Mouse (Mus musculus) cerebellum, postnatal 25 days (tissue): ENCODE measurements around the gene Acsm3.
"Not testable (repeated sequence)": the region's sequence is repeated elsewhere in the genome, so short reads cannot be mapped to it uniquely, and the experiment has no call there.

Source experiments
- DNase-seq, 2 experiments: peaks; one replicate each; pipeline ENCODE4 v3.0.0; 2021; ENCODE audit warnings: mixed read lengths in 2 of 2

The Acsm3 gene

GRCm38 (mm10) chr7:119760527-119760951, at the start of gene Acsm3:
Gene Acsm3 (plus strand): TSS chr7:119760923.
- DNase-seq: no peak

DNA sequence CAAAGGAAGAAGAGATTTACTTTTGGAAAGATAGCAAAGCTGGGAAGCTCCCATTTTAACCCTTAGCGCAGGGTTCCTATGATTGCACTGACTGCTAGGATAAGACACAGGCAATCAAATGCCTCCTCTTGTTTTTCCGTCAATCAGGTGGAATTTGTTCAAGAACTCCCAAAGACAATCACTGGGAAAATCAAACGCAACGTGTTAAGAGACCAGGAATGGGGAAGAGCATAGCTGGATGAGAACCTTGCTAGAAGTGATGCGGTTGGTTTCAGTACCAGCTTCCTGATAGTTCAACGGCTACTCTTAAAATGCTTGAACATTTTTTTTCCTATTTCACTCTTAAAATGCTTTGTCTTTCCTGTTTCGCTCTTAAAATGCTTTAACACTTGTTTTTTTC, 46.6 kb upstream of the Acsm3 start:
- DNase-seq: no peak

- peak; percentile 97 to 98 for DNase-seq
Observed at GRCm38 (mm10) chr7:119720253-119720946, 40.3 kb upstream of the Acsm3 start, which contains the start of gene Thumpd1. Gene Thumpd1 (minus strand): TSS chr7:119720798.

DNA sequence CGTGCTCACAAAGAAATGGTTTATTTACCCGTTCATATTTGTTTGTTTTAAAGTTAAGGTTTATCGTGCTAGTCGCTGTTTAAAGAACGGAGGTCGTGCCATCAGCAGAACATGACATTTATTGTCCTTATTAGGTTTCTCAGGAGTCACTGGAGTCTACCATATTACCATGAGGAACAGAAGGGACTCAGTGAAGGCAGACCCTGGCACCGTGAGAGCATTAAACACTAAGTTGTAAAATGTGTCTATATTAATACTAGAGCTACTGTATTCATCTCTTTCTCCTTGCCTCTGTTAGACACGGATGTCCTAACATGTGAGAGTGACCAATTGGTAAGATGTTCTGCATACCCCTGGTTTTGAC, 39.8 kb upstream of the Acsm3 start:
- DNase-seq: no peak

- no peak for DNase-seq
Observed at GRCm38 (mm10) chr7:119727621-119728020, 33.1 kb upstream of the Acsm3 start.

DNA sequence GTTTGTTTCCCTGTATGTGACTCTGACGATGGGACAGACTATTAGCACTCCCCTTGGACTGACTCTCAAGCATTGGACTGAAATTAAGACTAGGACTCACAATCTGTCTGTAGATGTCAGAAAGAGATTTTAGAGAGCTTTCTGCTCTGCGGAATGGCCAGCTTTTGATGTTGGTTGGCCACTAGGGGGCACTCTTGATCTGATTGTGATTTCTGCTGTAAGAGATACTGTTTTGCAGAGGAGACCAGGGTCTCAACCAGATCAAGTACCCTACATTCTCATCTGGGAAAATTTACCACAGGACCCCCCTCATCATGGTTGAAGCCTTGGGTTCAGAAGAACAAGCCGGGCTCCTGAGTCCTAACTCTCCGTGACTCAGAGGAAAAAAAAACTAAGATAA, 29.5 kb upstream of the Acsm3 start:
- not testable (repeated sequence) for DNase-seq

DNA sequence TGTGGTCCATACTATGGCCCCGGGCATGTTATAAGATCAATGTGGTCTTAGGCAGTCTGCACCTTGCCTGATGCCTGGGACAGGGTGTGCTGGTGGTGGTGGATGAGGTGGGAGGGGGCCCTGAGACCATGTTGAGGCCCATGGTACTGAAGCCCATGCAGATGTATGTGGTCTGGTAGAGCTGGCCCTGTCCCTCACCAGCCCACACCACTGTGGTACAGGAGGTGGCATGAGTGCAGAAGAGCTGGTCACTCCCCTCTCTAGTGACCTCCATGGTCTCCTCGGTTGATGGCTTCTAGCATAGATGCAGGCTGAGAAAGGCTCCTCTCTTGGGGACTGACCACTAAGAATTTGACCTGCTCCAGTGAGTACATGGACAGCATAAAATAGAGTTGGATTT, 21.8 kb upstream of the Acsm3 start:
- DNase-seq: no peak

GRCm38 (mm10) chr7:119739798-119740468, 20.8 kb upstream of the Acsm3 start:
- DNase-seq: peak in 1 of 2 experiments; percentile 23

DNA sequence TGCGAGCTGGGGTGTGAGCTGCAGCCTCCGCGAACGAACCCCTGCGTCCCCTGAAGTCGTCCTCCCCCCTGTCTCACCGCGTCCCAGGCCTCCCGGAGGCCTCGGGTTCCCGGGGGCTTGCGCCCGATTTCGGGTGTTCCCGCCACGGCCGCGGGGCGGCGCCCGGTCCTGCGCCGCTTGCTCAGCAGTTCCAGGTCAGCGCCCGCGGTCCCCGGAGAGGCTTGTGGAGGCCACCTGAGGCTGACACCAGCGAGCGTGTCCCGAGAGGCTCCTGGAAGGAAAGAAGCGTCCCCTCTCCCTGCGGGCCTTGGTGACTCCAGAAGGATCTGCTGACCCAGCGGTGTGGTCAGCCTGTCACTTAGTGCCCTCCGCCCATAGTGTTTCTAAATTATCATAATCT, 16.4 kb upstream of the Acsm3 start:
- peak in 1 of 2 experiments; percentile 17 for DNase-seq

- DNase-seq: no peak
Observed at GRCm38 (mm10) chr7:119745869-119746268, 14.9 kb upstream of the Acsm3 start.

- no peak for DNase-seq
Observed at GRCm38 (mm10) chr7:119748761-119749160, 12.0 kb upstream of the Acsm3 start.

DNA sequence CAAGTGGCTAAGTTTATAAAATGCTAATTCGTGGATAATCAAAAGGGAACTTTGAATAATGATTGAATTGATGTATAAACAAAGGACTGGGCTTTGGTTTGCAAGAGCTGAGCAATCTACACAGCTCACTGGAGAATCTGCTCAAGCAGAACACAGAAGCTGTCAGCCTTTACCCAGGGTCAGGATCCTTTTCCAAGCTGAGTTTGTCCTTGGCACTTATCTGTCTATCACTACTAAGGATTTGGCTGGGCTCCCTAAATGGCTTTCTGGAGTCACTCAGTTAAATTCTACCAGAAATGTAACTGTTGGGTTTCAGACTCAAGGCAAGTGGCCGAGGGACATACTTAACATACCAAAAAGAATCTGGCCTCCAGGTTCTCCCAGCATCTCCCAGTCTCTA, 10.8 kb upstream of the Acsm3 start:
- DNase-seq: no peak

DNA sequence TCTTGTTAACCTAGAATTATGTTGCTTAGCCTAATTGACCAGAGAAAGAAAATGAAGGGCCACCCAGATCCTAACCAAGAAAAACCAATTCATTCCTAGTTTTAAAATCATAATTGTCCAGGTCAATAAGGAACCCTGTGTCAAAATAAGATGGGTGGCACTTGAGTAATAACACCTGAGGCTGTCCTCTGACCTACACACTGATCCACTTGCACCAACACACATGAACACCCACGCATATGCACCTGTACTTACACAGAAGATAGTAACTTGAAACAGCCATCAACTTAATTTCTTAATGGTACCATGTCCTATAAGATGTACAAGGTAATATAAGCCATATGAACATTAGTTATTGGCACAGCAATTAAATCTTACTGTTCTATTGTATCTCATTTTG, 7.0 kb upstream of the Acsm3 start:
- no peak for DNase-seq

DNA sequence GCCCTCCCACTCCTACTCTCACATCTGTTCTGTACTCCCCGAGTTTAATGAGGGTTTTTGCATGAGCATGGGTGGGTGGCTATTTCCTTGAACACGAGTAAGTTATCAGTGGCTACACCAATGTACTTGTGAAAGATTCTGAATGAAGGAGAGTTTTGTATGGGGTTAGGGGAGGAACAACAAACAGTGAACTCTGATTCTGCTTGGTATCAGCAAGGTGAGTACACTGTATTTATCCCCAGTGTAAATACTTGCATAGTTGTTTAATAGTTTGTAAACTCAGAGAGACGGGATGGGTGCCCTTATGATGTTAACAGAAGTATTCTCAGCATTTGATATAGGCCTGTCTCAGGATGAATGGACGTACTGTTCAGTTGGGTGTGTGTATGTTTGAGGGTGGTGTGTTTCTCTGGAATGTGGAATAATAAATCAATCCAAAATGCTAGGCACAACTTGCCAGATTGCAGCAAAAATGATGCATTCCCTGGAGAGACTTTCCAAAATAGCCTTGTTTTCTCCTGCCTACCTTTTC, 1.5 kb downstream of the Acsm3 start:
- no peak for DNase-seq

DNA sequence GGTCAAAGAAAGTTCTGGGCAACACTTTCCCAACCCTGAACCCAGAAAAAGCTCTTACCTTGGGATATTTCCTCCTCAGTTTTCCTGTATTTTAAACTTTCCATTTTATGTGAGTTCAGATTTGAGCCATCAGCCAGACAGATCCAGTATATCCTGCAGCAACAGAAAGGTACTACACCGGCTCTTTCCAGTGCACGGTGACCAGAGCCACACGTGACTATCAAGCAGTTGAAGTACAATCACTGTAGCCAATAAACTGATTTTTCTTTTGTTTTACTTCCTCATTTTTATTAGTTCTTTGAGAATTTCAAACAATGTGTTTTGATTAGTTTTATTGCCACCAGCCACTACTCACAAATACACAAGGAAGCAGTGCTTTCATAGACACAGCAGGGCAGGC, 3.7 kb downstream of the Acsm3 start:
- no peak for DNase-seq

DNA sequence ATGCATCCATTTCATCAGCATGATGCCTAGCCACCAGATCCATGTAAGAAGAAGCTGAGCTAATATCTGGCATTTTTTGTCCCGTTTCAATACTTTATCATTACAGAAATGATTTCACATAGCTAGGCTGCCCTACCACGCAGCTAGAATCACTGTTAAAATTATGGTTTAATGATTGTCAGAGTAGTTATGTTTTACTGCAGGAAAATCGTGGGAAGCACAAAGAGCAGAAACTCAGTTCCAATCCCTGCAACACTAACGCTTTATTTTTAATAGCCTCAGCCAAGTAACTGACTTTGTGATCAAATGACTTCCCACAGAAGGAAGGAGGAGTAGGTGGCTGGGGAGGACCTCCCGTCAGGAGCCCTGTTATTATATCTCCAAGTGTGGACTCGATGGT, 6.3 kb downstream of the Acsm3 start:
- no peak for DNase-seq

DNA sequence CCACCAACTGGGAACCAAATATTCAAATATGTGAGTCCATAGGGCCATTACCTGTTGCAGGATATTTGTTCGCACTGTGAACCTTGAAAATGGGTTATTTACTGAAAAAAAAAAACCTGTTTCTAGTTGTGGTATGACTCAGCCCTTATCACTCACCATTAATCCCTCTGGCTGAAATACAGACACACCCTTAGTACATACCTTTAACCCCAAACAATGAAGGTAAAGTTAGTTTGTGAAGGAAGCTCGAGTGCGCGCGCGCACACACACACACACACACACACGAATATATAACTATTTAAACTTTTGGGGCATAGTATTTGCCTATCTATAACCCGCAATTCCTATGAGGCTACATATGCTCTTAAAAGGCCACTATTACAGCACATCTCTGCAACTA, 9.2 kb downstream of the Acsm3 start:
- DNase-seq: no peak

DNA sequence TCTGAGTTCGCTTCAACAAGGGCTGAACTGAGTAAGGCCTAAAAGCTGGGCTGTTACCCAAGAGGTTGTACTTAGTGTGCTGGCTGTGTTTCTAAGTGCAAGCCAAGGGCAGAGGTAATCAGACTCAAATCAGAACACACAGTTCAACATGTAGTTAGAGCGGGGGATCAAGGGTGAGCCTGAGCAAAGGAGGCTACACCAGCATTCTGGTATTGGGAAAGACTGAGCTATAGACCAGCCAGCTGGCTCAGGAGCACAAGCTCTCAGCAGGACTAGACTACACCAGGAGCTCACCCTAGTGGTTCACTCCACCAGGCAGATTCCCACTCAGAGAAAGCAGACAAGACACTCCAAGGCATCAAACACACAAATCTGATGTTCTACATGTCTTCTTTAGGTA, 22.7 kb downstream of the Acsm3 start:
- DNase-seq: no peak

GRCm38 (mm10) chr7:119784908-119785307, 24.2 kb downstream of the Acsm3 start:
- no peak for DNase-seq

DNA sequence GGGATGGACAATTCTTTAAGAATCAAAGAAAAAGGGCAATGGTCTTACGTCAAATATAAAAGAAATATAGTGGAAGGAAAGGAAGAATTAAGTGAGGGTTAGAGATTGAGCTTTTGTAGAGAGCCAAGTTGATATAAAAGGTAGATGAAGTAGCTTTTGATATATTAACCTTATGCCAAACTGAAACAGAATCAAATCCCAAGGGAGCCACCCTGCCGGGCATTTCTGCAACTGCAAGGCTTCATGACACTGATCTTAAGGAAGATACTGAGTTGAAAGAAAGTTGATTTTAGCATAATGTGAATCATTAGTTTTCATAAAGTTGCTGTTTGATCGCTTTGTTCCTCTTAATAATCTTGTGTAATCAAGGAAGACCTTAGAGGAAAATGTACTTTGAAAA, 28.3 kb downstream of the Acsm3 start:
- DNase-seq: no peak

DNA sequence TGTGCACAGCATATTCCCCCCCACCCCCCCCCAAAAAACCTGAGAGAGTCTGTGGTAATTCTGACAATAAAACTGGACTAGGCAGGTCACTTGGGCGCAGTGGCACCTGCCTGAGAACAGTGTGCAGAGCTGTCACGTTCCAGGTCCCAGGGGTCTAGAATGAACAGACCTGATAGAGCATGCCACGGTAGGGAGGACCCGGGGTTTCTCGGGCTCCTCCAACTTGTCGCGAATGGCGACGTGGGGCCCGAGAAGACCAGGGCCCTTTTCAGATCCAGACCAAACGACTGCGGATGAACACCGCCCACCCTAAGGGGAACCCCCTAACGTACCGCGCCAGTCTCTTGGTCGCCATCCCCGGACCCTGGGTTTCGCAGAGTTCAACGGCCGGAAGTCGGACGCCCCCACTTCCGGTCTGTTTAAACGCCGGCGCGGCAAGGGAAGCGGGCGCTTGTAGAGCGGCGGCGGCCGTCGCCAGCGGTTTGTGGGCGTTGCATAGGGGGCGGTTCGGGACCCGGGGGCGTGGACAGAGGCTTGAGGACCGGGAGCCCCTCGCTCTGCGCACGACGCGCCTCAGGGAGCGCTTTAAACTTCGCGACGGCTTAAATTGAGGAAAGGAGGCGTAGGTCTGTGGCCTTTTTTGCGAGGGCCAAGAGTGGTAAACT, 33.0 kb downstream of the Acsm3 start, which contains the start of the genes Rexo5 and Eri2:
TSS of gene Rexo5 (plus strand) at position 421 of the 665 bp plus-strand sequence.
TSS of gene Eri2 (minus strand) at position 473 of the 665 bp plus-strand sequence.
- peak; percentile 77 to 83 for DNase-seq

GRCm38 (mm10) chr7:119794251-119794638, 33.5 kb downstream of the Acsm3 start:
- no peak for DNase-seq

GRCm38 (mm10) chr7:119795311-119795710, 34.6 kb downstream of the Acsm3 start:
- DNase-seq: no peak

DNA sequence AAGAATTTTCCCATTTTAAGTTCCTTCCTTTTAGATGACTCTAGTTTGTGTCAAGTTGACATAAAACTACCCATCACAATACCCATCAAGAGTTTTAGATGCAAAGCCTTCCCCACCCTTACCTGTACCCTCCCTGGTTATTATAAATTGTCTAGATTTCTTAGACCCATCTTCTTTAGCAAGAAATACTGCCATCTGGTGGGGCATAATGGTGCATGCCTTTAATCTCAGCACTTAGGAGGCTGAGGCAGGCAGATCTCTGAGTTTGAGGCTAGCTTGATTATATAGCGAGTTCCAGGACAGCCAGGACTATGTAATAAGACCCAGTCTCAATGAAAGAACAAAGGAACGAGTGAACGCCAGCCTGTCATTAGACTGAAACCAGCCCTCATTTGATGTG, 39.8 kb downstream of the Acsm3 start:
- no peak for DNase-seq
